Mouse (Mus musculus) lung, postnatal 0 days (tissue): ENCODE results near the gene Kctd19. TPM values are rescaled to one million over a fixed set of nuclear protein-coding genes. Genes with fewer than 3 reads are reported as not detected.

ENCODE experiments used
- ATAC-seq: fragments of 200-750 bp; cut with Nextera tagmentation; 2 replicates; pipeline ENCODE4 v1.8.0; 2017; ENCODE audit warnings: moderate library complexity
- DNase-seq: peaks from one replicate; pipeline ENCODE4 v3.0.0-alpha.2; 2016; ENCODE audit warnings: low spot score
- H3K27ac ChIP-seq: fragments of 300-500 bp; sonication (generic); 2 replicates; pipeline ENCODE4 v1.5.1; 2014; ENCODE audit warnings: antibody characterized with exemption, mild to moderate bottlenecking, low read length, mixed read lengths
- H3K27me3 ChIP-seq: fragments of 300-500 bp; sonication (generic); replicated peaks from 2 replicates; pipeline ENCODE4 v1.6.1; 2014; ENCODE audit warnings: low read length, mixed read lengths; ENCODE audit not compliant: insufficient read depth
- H3K36me3 ChIP-seq: fragments of 300-500 bp; sonication (generic); 2 replicates; pipeline ENCODE4 v1.6.1; 2014; ENCODE audit warnings: low read length, mixed read lengths; ENCODE audit not compliant: insufficient read depth
- H3K4me1 ChIP-seq: fragments of 300-500 bp; sonication (generic); 2 replicates; pipeline ENCODE4 v1.6.1; 2014; ENCODE audit warnings: antibody characterized with exemption, low read depth, low read length, mixed read lengths; ENCODE audit not compliant: insufficient read depth
- H3K4me2 ChIP-seq: fragments of 300-500 bp; sonication (generic); replicated peaks from 2 replicates; pipeline ENCODE4 v1.6.1; 2014; ENCODE audit warnings: low read depth, mild to moderate bottlenecking, low read length, moderate library complexity, mixed read lengths
- H3K4me3 ChIP-seq: fragments of 300-500 bp; sonication (generic); 2 replicates; pipeline ENCODE4 v1.5.1; 2014; ENCODE audit warnings: low read depth, low read length
- H3K9ac ChIP-seq: fragments of 300-500 bp; sonication (generic); replicated peaks from 2 replicates; pipeline ENCODE4 v1.6.1; 2014; ENCODE audit warnings: low read depth, mild to moderate bottlenecking
- H3K9me3 ChIP-seq: fragments of 300-500 bp; sonication (generic); 2 replicates; pipeline ENCODE4 v1.6.1; 2016; ENCODE audit warnings: low read length, mixed read lengths
- CTCF ChIP-seq: IDR thresholded peaks from 2 replicates; pipeline ENCODE4 v1.5.1; 2016; ENCODE audit warnings: antibody characterized with exemption, mild to moderate bottlenecking
- EP300 ChIP-seq: IDR thresholded peaks from 2 replicates; pipeline ENCODE4 v1.6.1; 2016; ENCODE audit warnings: antibody characterized with exemption, mild to moderate bottlenecking, control low read depth
- WGBS: fragments of 180-500 bp; shearing (Covaris S2); extraction: QIAGEN DNeasy Blood & Tissue Kit; methylation state at CpG from one replicate; pipeline ENCODE4 v1.1.7; 2014; 5-methylcytosine and 5-hydroxymethylcytosine counted together
- polyA plus RNA-seq: library from polyadenylated mRNA; unstranded; fragments of >200 nt; fragmentation: Nextera tagmentation; extraction: Ambion mirVana; gene quantifications from 2 replicates; pipeline ENCODE4 v1.2.1, GENCODE M21; 2015

Gene Kctd19
- polyA plus RNA-seq, 1 experiment from 2014 or later = 0.38 TPM

GRCm38 (mm10) chr8:105450977-105451376 is 37.7 kb upstream of the Kctd19 start:
- Histone ChIP-seq H3K4me1 (no peaks in the 10 kb centered on the region), H3K27ac (no peak overlapping the region), H3K36me3 (no peaks in the 10 kb centered on the region), H3K4me2 (no peak overlapping the region), H3K27me3 (no peaks in the 10 kb centered on the region), H3K9me3 (no peaks in the 10 kb centered on the region), H3K4me3 (no peak overlapping the region), H3K9ac (no peak overlapping the region)
- no peak for ATAC-seq
- 15% methylated on average over 1 of the region's 1 CpGs for WGBS
- no peak for DNase-seq
- no peak for TF ChIP-seq CTCF
- TF ChIP-seq EP300 = no peak

DNA sequence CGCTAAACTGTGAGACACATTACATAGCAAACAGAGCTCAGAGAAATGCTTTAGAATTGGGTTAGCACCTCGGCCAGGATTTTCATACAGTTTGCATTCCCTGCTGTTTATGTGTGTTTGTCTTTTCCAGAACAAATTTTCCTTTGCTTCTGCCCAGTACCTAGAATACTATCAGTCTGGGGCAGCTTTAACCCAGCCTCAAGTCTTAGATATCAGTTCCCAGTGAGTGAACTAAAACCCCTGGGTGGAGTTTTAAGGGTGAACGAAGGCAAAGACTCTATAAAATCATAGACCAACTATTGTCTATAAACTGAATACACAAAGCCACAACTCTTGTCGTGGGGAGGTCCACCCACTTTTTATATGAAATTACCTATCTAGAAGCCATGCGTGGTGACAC is 35.3 kb upstream of the Kctd19 start:
- no peak for TF ChIP-seq EP300
- no peak for TF ChIP-seq CTCF
- Histone ChIP-seq H3K4me1 (no peaks in the 10 kb centered on the region), H3K9ac (no peak overlapping the region), H3K4me2 (no peak overlapping the region), H3K27me3 (no peaks in the 10 kb centered on the region), H3K4me3 (no peak overlapping the region), H3K27ac (no peak overlapping the region), H3K9me3 (no peaks in the 10 kb centered on the region), H3K36me3 (no peaks in the 10 kb centered on the region)
- ATAC-seq (no peak), DNase-seq (no peak)
- WGBS = 78% methylated on average over 5 of the region's 5 CpGs

DNA sequence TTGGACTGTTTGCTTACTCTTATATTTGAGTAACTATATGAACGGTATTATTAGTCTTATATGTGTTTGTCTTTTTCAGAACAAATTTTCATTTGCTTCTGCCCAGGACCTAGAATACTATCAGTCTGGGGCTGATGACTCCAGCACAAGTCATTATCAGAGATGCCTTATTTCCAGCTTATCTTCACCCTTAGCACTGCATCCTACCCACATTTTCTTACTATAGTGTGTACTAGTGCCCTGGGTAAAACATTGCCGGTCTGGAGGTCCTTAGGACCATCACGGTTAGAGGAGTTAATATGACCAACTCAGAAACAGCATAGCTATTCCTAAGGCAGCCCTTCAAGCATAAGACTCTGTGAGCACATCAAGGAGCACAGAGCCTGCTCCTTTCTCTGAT is 34.9 kb upstream of the Kctd19 start:
- no peak overlapping the region for H3K27ac ChIP-seq
- H3K4me1 ChIP-seq = no peaks in the 10 kb centered on the region
- H3K4me2 ChIP-seq = no peak overlapping the region
- DNase-seq (no peak), ATAC-seq (no peak)
- no peak overlapping the region for H3K9ac ChIP-seq
- H3K4me3 ChIP-seq = no peak overlapping the region
- no peaks in the 10 kb centered on the region for H3K27me3 ChIP-seq
- TF ChIP-seq EP300 (no peak), CTCF (no peak)
- no peaks in the 10 kb centered on the region for H3K9me3 ChIP-seq
- H3K36me3 ChIP-seq = no peaks in the 10 kb centered on the region
- WGBS = 84% methylated on average over 3 of the region's 3 CpGs

DNA sequence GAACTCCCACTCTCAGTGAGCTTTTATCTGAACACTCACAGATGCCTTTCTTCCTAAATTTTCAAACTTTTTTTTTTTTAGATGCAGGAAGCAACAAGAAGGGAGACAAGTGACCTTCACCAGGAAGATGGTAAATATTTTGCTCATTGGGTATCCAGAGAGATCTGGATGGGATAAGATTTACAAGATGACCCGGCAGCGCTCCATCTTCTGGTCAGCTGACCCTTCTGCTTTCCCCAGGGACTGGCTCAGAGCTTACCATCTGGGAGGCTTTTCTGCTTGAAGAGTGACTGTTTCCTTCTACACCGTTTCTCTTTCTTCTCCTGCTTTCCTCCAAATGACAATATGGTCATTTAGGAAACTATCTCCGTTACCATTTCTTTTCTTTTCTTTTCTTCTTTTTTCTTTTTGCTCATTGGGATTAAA is 32.8 kb upstream of the Kctd19 start:
- Histone ChIP-seq H3K27me3 (no peaks in the 10 kb centered on the region), H3K9ac (no peak overlapping the region), H3K4me3 (no peak overlapping the region), H3K36me3 (no peaks in the 10 kb centered on the region), H3K27ac (no peak overlapping the region), H3K4me1 (no peaks in the 10 kb centered on the region), H3K4me2 (no peak overlapping the region), H3K9me3 (no peaks in the 10 kb centered on the region)
- 45% methylated on average over 4 of the region's 4 CpGs for WGBS
- no peak for TF ChIP-seq EP300
- TF ChIP-seq CTCF = no peak
- no peak for DNase-seq
- ATAC-seq = no peak

DNA sequence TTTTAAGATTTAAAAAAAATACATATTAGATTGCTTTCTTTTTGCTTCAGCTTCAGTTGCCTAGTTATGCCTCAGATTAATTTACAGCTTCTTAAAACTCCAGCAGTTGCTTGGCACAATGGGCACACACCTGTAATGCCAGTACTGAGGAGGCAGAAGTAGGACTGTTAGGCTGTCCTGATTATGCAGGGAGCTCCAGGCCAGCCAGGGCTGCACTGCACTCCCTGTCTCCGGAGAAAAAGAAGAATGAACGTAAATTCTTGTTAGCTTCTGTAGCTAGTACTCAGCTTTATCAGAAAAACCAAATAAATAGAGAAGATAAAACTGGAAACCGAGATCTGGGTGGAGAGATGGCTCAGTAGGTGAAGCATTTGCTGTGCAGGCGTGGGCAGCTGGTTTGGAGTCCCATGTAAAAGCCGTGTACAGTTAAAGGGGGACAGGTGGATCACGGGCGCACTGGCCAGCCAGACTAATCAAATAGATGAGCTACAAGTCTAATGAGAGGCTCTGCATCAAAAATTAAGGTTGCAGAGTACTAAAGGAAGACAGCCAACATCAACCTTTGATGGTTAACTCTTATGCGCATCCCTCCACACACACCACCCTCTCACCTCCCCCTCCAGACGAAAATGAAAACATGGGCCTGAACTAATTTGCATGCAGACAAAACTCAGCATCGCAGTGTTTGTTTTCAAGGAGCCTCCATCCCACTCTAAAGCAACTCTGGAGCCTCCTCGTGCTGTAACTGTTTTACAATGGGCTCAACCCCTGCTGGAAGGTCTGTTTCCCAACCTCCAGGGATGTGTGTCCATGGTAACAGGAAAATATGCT is 32.2 kb upstream of the Kctd19 start:
- Histone ChIP-seq H3K4me1 (no peaks in the 10 kb centered on the region), H3K9ac (no peak overlapping the region), H3K27me3 (no peaks in the 10 kb centered on the region), H3K4me2 (no peak overlapping the region), H3K9me3 (no peaks in the 10 kb centered on the region), H3K4me3 (no peak overlapping the region), H3K27ac (no peak overlapping the region), H3K36me3 (no peaks in the 10 kb centered on the region)
- TF ChIP-seq CTCF (no peak), EP300 (no peak)
- 35% methylated on average over 11 of the region's 11 CpGs for WGBS
- ATAC-seq = no peak
- DNase-seq = no peak

DNA sequence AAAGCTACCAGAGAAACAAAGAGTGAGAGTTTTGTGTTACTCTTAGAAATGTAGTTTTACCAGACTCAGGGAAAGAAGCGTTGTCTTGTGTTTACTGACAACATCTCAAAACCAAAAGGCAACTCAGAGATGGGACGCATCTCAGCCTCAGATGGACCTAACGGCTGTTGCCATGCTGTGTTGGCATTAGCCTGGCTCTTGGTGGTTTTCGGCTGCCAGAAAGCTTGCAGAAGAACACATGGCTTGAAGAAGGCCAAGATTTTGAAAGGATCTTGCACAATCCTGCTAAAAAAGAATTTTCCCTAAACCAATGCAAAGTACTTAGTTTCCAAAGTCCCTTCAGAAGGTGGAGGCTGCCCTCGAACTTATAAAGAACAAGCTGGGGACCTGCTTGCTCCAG is 29.4 kb upstream of the Kctd19 start:
- Histone ChIP-seq H3K9me3 (no peaks in the 10 kb centered on the region), H3K27ac (no peak overlapping the region), H3K27me3 (no peaks in the 10 kb centered on the region), H3K4me2 (no peak overlapping the region), H3K36me3 (no peaks in the 10 kb centered on the region), H3K4me1 (no peaks in the 10 kb centered on the region), H3K4me3 (no peak overlapping the region), H3K9ac (no peak overlapping the region)
- no peak for TF ChIP-seq EP300
- no peak for TF ChIP-seq CTCF
- ATAC-seq (no peak), DNase-seq (peak; percentile 42)
- WGBS = 76% methylated on average over 5 of the region's 5 CpGs
